ENCODE assay signal across 9 mouse cellular contexts in the genomic region with DNA sequence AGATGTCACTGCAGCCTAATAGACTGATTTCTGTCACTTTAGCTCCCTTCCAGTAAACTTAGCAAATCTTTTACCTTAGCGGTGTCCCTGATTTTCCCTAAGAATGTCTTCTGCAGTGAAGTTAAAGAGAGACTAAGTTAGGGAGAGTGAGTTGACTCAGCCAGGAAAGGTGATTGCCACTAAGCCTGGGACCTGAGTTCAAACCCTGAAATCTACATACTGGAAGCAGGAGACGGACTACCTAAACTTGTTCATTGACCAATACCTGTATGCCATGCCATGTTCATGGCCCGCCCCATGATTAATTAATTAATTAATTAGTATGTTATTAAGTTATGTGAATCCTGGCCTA. TPM values are rescaled to one million over a fixed set of nuclear protein-coding genes. Genes with fewer than 3 reads are reported as not detected.
DNase-seq lines count a peak whose midpoint lies in the region; ATAC-seq and TF ChIP-seq lines count a peak whose summit lies in the region.
"Had no signal": no experiment of that assay in that cellular context is flagged by ENCODE, and none has a peak within 500 bp of the region (broad histone marks: within the 10 kb centered on the region; RNA-seq: fewer than 3 reads in every experiment).

No protein-coding gene starts in this region.

- no peak overlapping the region for H3K4me2 ChIP-seq in intestine, postnatal 0 days (replicated peaks; ENCODE audit: low read depth)
- no peak overlapping the region for H3K4me2 ChIP-seq in neural tube, embryonic 13.5 days
- H3K4me2 ChIP-seq: stomach, embryonic 15.5 days had no signal

- H3K36me3 ChIP-seq in heart, adult 2 months (ENCODE audit: control insufficient read depth, insufficient read depth, low read length): no peaks in the 10 kb centered on the region
- H3K36me3 ChIP-seq in intestine, postnatal 0 days (ENCODE audit: control insufficient read depth, insufficient read depth): no peaks in the 10 kb centered on the region
- 0 out of 2 replicates have a peak, but pooled peaks cover under 1% of the 10 kb centered on the region for H3K36me3 ChIP-seq in neural tube, embryonic 13.5 days
- H3K36me3 ChIP-seq: stomach, embryonic 15.5 days had no signal

- no peak for TF ChIP-seq POLR2A in heart, adult 2 months (IDR thresholded peaks at IDR 0.05; ENCODE audit: insufficient read depth, low read depth, low read length)

- TF ChIP-seq EP300 in heart, adult 2 months (IDR thresholded peaks at IDR 0.05; ENCODE audit: insufficient read depth, low read depth, low read length): no peak

- H3K4me3 ChIP-seq in heart, adult 2 months: no peak overlapping the region
- H3K4me3 ChIP-seq in intestine, postnatal 0 days (ENCODE audit: low read depth, low read length): no peak overlapping the region
- H3K4me3 ChIP-seq in neural tube, embryonic 13.5 days: no peak overlapping the region
- H3K4me3 ChIP-seq: stomach, embryonic 15.5 days had no signal

- intact Hi-C loops in heart, adult 2 months (cut with DNase I): loop anchor here (1.0 to 5.0 kb wide), 2 partner anchors 293 to 463 kb away; no protein-coding TSS in a partner anchor

- no peaks in the 10 kb centered on the region for H3K27me3 ChIP-seq in heart, adult 2 months (ENCODE audit: control insufficient read depth, insufficient read depth, low read length)
- H3K27me3 ChIP-seq in intestine, postnatal 0 days (replicated peaks; ENCODE audit: control insufficient read depth, insufficient read depth, low read length): no peaks in the 10 kb centered on the region
- H3K27me3 ChIP-seq in neural tube, embryonic 13.5 days: no peaks in the 10 kb centered on the region
- H3K27me3 ChIP-seq: stomach, embryonic 15.5 days had no signal

- H3K79me2 ChIP-seq in heart, adult 2 months (replicated peaks; ENCODE audit: control insufficient read depth, insufficient read depth, low read length): no peaks in the 10 kb centered on the region

- DNase-seq in heart, adult 2 months: no peak
- no peak for DNase-seq in heart, adult 9 months (ENCODE audit: low spot score in 2 of 2)
- DNase-seq in CD4-positive helper T cell, adult 2 months (ENCODE audit: low read depth, low spot score): peak; percentile 33
- DNase-seq in frontal cortex, postnatal 25 days (ENCODE audit: low spot score in 2 of 2): no peak
- DNase-seq in layer of hippocampus, postnatal 36 days: no peak

- no peak overlapping the region for H3K9ac ChIP-seq in heart, adult 2 months (ENCODE audit: low read depth, low read length)
- H3K9ac ChIP-seq in intestine, postnatal 0 days (ENCODE audit: low read depth, low read length): no peak overlapping the region
- H3K9ac ChIP-seq in neural tube, embryonic 13.5 days: no peak overlapping the region
- H3K9ac ChIP-seq: stomach, embryonic 15.5 days had no signal

- no peaks in the 10 kb centered on the region for H3K9me3 ChIP-seq in intestine, postnatal 0 days (ENCODE audit: control insufficient read depth)
- no peaks in the 10 kb centered on the region for H3K9me3 ChIP-seq in neural tube, embryonic 13.5 days
- H3K9me3 ChIP-seq: stomach, embryonic 15.5 days had no signal

- no peak overlapping the region for H3K27ac ChIP-seq in heart, adult 2 months
- no peak overlapping the region for H3K27ac ChIP-seq in intestine, postnatal 0 days (ENCODE audit: low read depth, low read length)
- no peak overlapping the region for H3K27ac ChIP-seq in neural tube, embryonic 13.5 days (replicated peaks)
- H3K27ac ChIP-seq: stomach, embryonic 15.5 days had no signal

- TF ChIP-seq CTCF in heart, adult 2 months (IDR thresholded peaks at IDR 0.05): peak; percentile 81
- TF ChIP-seq CTCF in intestine, postnatal 0 days (IDR thresholded peaks at IDR 0.05; ENCODE audit: low read depth): peak; percentile 92

- 52% methylated on average over 3 of the region's 3 CpGs for WGBS in heart, adult 2 months
- WGBS in intestine, postnatal 0 days: 59% methylated on average over 3 of the region's 3 CpGs
- 63% methylated on average over 3 of the region's 3 CpGs for WGBS in neural tube, embryonic 13.5 days

- peak; percentile 62 for ATAC-seq in common myeloid progenitor, adult 5-6 weeks (replicated peaks; ENCODE audit: low read depth, poor library complexity, severe bottlenecking)
- ATAC-seq in intestine, postnatal 0 days: 0 out of 2 replicates have a peak, but pooled peaks have one; percentile 8
- ATAC-seq in neural tube, embryonic 13.5 days (ENCODE audit: low read depth): 0 out of 2 replicates have a peak, but pooled peaks have one; percentile 11

- no peaks in the 10 kb centered on the region; the same call in 1 of the 2 replicates for H3K4me1 ChIP-seq in heart, adult 2 months (ENCODE audit: control insufficient read depth, insufficient read depth, low read length)
- no peaks in the 10 kb centered on the region for H3K4me1 ChIP-seq in intestine, postnatal 0 days (replicated peaks; ENCODE audit: control insufficient read depth, insufficient read depth, low read length)
- no peaks in the 10 kb centered on the region for H3K4me1 ChIP-seq in neural tube, embryonic 13.5 days (replicated peaks)
- H3K4me1 ChIP-seq: stomach, embryonic 15.5 days had no signal

RNA-seq across cellular contexts. Expression of a gene that starts 26.6 kb away (rescaled TPM):
- 10 to 100 TPM; 11.6 to 14.1 TPM for total RNA-seq in heart, adult 2 months (2021)
- 9.2 and 15.9 TPM in 2 replicates for polyA plus RNA-seq in heart, adult 2 months (2012; rRNA removed)
- total RNA-seq in common myeloid progenitor, adult 5-6 weeks (2017): 8.3 and 9.3 TPM in 2 replicates
- 10.2 and 11.0 TPM in 2 replicates for polyA plus RNA-seq in intestine, postnatal 0 days (2015; fragmentation: Nextera tagmentation; extraction: Ambion mirVana)
- polyA plus RNA-seq in neural tube, embryonic 13.5 days (2015; fragmentation: Nextera tagmentation; extraction: Ambion mirVana): 33.0 and 36.1 TPM in 2 replicates
- total RNA-seq in layer of hippocampus, postnatal 36 days (2021): 10 to 100 TPM; 69.3 to 70.7 TPM

RNA-seq across cellular contexts. Expression of a gene that starts 26.6 kb away (rescaled TPM):
- total RNA-seq in heart, adult 2 months (2021): 10 to 100 TPM in 1 of 2 experiments, 1 to 10 TPM in 1; 10.0 to 13.6 TPM
- 5.4 and 12.6 TPM in 2 replicates for polyA plus RNA-seq in heart, adult 2 months (2012; rRNA removed)
- total RNA-seq in common myeloid progenitor, adult 5-6 weeks (2017): 39.8 and 81.2 TPM in 2 replicates
- polyA plus RNA-seq in intestine, postnatal 0 days (2015; fragmentation: Nextera tagmentation; extraction: Ambion mirVana): 34.6 and 36.9 TPM in 2 replicates
- polyA plus RNA-seq in neural tube, embryonic 13.5 days (2015; fragmentation: Nextera tagmentation; extraction: Ambion mirVana): 15.0 and 18.9 TPM in 2 replicates
- total RNA-seq in layer of hippocampus, postnatal 36 days (2021): 10 to 100 TPM; 26.9 to 28.2 TPM

Comparison
In these comparisons a context has a peak if more than half of its experiments do, and no peak if none do; other contexts are left out.
1. ATAC-seq: peak in every context shown above with its lines; median percentile 62 in common myeloid progenitor, adult 5-6 weeks; 11 in neural tube, embryonic 13.5 days; 8 in intestine, postnatal 0 days.